Mouse (Mus musculus) small intestine, adult 2 months (tissue): ENCODE data around the gene Mok.

Experiments used
- CTCF ChIP-seq: fragments of 200-500 bp; IDR thresholded peaks from 2 replicates; pipeline ENCODE4 v1.5.1; 2012; ENCODE audit warnings: low read depth, mild to moderate bottlenecking, control low read depth, inconsistent platforms, low read length, moderate library complexity, mixed read lengths; ENCODE audit not compliant: insufficient replicate concordance, insufficient read length; ENCODE audit errors: extremely low read depth
- POLR2A ChIP-seq: fragments of 200-500 bp; IDR thresholded peaks from 2 replicates; pipeline ENCODE4 v1.6.1; 2012; ENCODE audit warnings: low read depth, mild to moderate bottlenecking, control low read depth, inconsistent platforms, low read length, moderate library complexity

GRCm38 (mm10) chr12:110857196-110857595 lies 16.5 kb upstream of the Mok start:
- TF ChIP-seq POLR2A (no peak), CTCF (no peak)
